ENCODE assay signal across 8 mouse cellular contexts in genomic region chr11:62879220-62880048, GRCm38 (mm10). TPM values are rescaled to one million over a fixed set of nuclear protein-coding genes. Genes with fewer than 3 reads are reported as not detected.
DNase-seq lines count a peak whose midpoint lies in the region; ATAC-seq and TF ChIP-seq lines count a peak whose summit lies in the region.

TSS of gene Tvp23b (plus strand) at chr11:62879455.

- peak within 1 kb of the TSS; percentile 51 for H3K27ac ChIP-seq in MEL (ENCODE audit: control insufficient read depth, low read depth, low read length)
- peak within 1 kb of the TSS; percentile 59 for H3K27ac ChIP-seq in cerebellum, adult 2 months (ENCODE audit: insufficient read depth, low read length)
- peak within 1 kb of the TSS; percentile 83 for H3K27ac ChIP-seq in forebrain, postnatal 0 days (ENCODE audit: low read depth, low read length)
- peak within 1 kb of the TSS; percentile 80 for H3K27ac ChIP-seq in lung, embryonic 15.5 days

- no peaks in the 10 kb centered on the region for H3K9me3 ChIP-seq in MEL (replicated peaks; ENCODE audit: insufficient read depth, low read length)
- no peaks in the 10 kb centered on the region for H3K9me3 ChIP-seq in forebrain, postnatal 0 days (ENCODE audit: low read length)
- no peaks in the 10 kb centered on the region for H3K9me3 ChIP-seq in lung, embryonic 15.5 days

- H3K9ac ChIP-seq in MEL (ENCODE audit: control insufficient read depth, low read depth, low read length, poor library complexity, severe bottlenecking): peak within 1 kb of the TSS; percentile 93
- peak within 1 kb of the TSS; percentile 73 for H3K9ac ChIP-seq in forebrain, postnatal 0 days
- peak within 1 kb of the TSS; percentile 87 for H3K9ac ChIP-seq in lung, embryonic 15.5 days

- H3K4me3 ChIP-seq in MEL (ENCODE audit: control insufficient read depth in 1 of 2, insufficient read depth in 1 of 2, low read depth in 2 of 2, low read length in 2 of 2): peak within 1 kb of the TSS; percentile 89 to 92
- H3K4me3 ChIP-seq in cerebellum, adult 2 months (replicated peaks; ENCODE audit: insufficient read depth, low read depth, low read length): peak within 1 kb of the TSS; percentile 83
- H3K4me3 ChIP-seq in forebrain, postnatal 0 days (ENCODE audit: low read depth, low read length): peak within 1 kb of the TSS; percentile 58
- H3K4me3 ChIP-seq in lung, embryonic 15.5 days: peak within 1 kb of the TSS; percentile 84

- under 1% methylated on average over 55 of the region's 55 CpGs for WGBS in cerebellum, adult 2 months
- 3% methylated on average over 55 of the region's 55 CpGs for WGBS in forebrain, postnatal 0 days
- WGBS in lung, embryonic 15.5 days: 1% methylated on average over 55 of the region's 55 CpGs

- peak within 1 kb of the TSS; percentile 67 for H3K4me2 ChIP-seq in forebrain, postnatal 0 days (ENCODE audit: low read depth)
- peak within 1 kb of the TSS; percentile 78 for H3K4me2 ChIP-seq in lung, embryonic 15.5 days

- peak; percentile 99 for DNase-seq in MEL (ENCODE audit: low read depth, low spot score)
- peak; percentile 97 for DNase-seq in cerebellum, adult 2 months
- peak; percentile 98 for DNase-seq in forebrain, postnatal 0 days
- peak; percentile 99 for DNase-seq in heart, postnatal 4 days
- DNase-seq in layer of hippocampus, adult 8-10 months (ENCODE audit: low spot score in 2 of 2): peak; percentile 96 to 97
- DNase-seq in ovary, adult 18-20 months (ENCODE audit: low spot score): peak; percentile 96
- peak; percentile 99 for DNase-seq in thymus, postnatal 0 days (ENCODE audit: low spot score)

- H3K36me3 ChIP-seq in MEL (ENCODE audit: control insufficient read depth in 1 of 2, insufficient read depth in 2 of 2, low read length in 2 of 2): peaks cover 0 to 9% of the 10 kb centered on the region in 2 experiments; a peak in 2 of 4 replicates
- H3K36me3 ChIP-seq in forebrain, postnatal 0 days (ENCODE audit: insufficient read depth): peaks cover under 1% of the 10 kb centered on the region; the same call in 1 of the 2 replicates
- peaks cover 9% of the 10 kb centered on the region; the same call in 1 of the 2 replicates for H3K36me3 ChIP-seq in lung, embryonic 15.5 days

- peak; percentile 87 to 91 for TF ChIP-seq POLR2A in MEL (IDR thresholded peaks at IDR 0.05; ENCODE audit: control insufficient read depth in 1 of 2, insufficient read depth in 1 of 2, low read depth in 1 of 2, low read length in 2 of 2, poor library complexity in 1 of 2)
- TF ChIP-seq POLR2A in cerebellum, adult 2 months (IDR thresholded peaks at IDR 0.05; ENCODE audit: borderline replicate concordance, insufficient read depth, low read length): peak; percentile 69

- peak in 1 of 2 experiments; percentile 24; a peak in 1 of 4 replicates for TF ChIP-seq EP300 in MEL (IDR thresholded peaks at IDR 0.05; ENCODE audit: low read depth in 1 of 2, low read length in 2 of 2)

- H3K27me3 ChIP-seq in MEL (ENCODE audit: control insufficient read depth in 1 of 2, insufficient read depth in 2 of 2, low read length in 2 of 2): peaks cover 0 to 12% of the 10 kb centered on the region in 2 experiments; a peak in 3 of 4 replicates
- no peaks in the 10 kb centered on the region for H3K27me3 ChIP-seq in cerebellum, adult 2 months (ENCODE audit: control insufficient read depth, insufficient read depth, low read length)
- no peaks in the 10 kb centered on the region for H3K27me3 ChIP-seq in forebrain, postnatal 0 days (ENCODE audit: insufficient read depth, low read length)
- H3K27me3 ChIP-seq in lung, embryonic 15.5 days: no peaks in the 10 kb centered on the region

- H3K79me2 ChIP-seq in MEL (ENCODE audit: control insufficient read depth, insufficient read depth, low read length, poor library complexity): peaks cover 6% of the 10 kb centered on the region

- H3K4me1 ChIP-seq in MEL (ENCODE audit: control insufficient read depth in 1 of 2, insufficient read depth in 2 of 2, low read length in 2 of 2): peaks cover 0 to 3% of the 10 kb centered on the region in 2 experiments; a peak in 2 of 4 replicates
- H3K4me1 ChIP-seq in cerebellum, adult 2 months (ENCODE audit: control insufficient read depth, insufficient read depth, low read length): no peaks in the 10 kb centered on the region
- H3K4me1 ChIP-seq in forebrain, postnatal 0 days (ENCODE audit: insufficient read depth): no peaks in the 10 kb centered on the region
- H3K4me1 ChIP-seq in lung, embryonic 15.5 days: peaks cover 12% of the 10 kb centered on the region; the same call in 1 of the 2 replicates

- TF ChIP-seq CTCF in MEL (IDR thresholded peaks at IDR 0.05 in 2 of 3, conservative IDR thresholded peaks at IDR 0.05 in 1 of 3; ENCODE audit: control insufficient read depth in 1 of 3, insufficient read depth in 1 of 3, low read depth in 2 of 3, low read length in 3 of 3, poor library complexity in 1 of 3, severe bottlenecking in 1 of 3): no peak
- TF ChIP-seq CTCF in cerebellum, adult 2 months (IDR thresholded peaks at IDR 0.05; ENCODE audit: borderline replicate concordance, insufficient read depth, low read depth, low read length): no peak
- 0 out of 2 replicates have a peak, but pooled peaks have one; percentile 13 for TF ChIP-seq CTCF in forebrain, postnatal 0 days (IDR thresholded peaks at IDR 0.05; ENCODE audit: low read depth)

- no peak for TF ChIP-seq RAD21 in MEL (IDR thresholded peaks at IDR 0.05; ENCODE audit: low read depth, low read length)

- peak; percentile 97 for ATAC-seq in forebrain, postnatal 0 days
- peak; percentile 97 for ATAC-seq in lung, embryonic 15.5 days (ENCODE audit: borderline replicate concordance, extremely low read depth, low FRiP score, low TSS enrichment)

TF ChIP-seq in MEL, 35 proteins besides CTCF, POLR2A, EP300 and RAD21 (continues in another document):
- TF ChIP-seq USF1 (IDR thresholded peaks at IDR 0.05; ENCODE audit: low read depth, low read length) (peak; percentile 64), POLR2AphosphoS2 (IDR thresholded peaks at IDR 0.05; ENCODE audit: low read length) (peak; percentile 89), TCF12 (IDR thresholded peaks at IDR 0.05; ENCODE audit: low read depth, low read length) (peak; percentile 58; the same call in 1 of the 2 replicates), ZKSCAN1 (IDR thresholded peaks at IDR 0.05; ENCODE audit: low read depth, low read length) (no peak), HCFC1 (IDR thresholded peaks at IDR 0.05; ENCODE audit: low read depth, low read length) (peak; percentile 84), UBTF (IDR thresholded peaks at IDR 0.05; ENCODE audit: borderline replicate concordance, insufficient read depth, low read depth, low read length) (no peak), ZNF384 (IDR thresholded peaks at IDR 0.05; ENCODE audit: low read depth, low read length) (peak; percentile 35; the same call in 1 of the 2 replicates), E2F4 (IDR thresholded peaks at IDR 0.05; ENCODE audit: borderline replicate concordance, low read depth, low read length) (no peak), MXI1 (IDR thresholded peaks at IDR 0.05; ENCODE audit: low read depth, low read length) (peak; percentile 90), NRF1 (IDR thresholded peaks at IDR 0.05; ENCODE audit: insufficient read depth, low read depth, low read length, poor library complexity, severe bottlenecking) (peak; percentile 57; the same call in 1 of the 2 replicates), ZC3H11A (IDR thresholded peaks at IDR 0.05; ENCODE audit: low read depth, low read length) (no peak), RCOR1 (IDR thresholded peaks at IDR 0.05; ENCODE audit: low read depth, low read length) (no peak), TBP (IDR thresholded peaks at IDR 0.05; ENCODE audit: low read depth, low read length) (no peak), SIN3A (IDR thresholded peaks at IDR 0.05; ENCODE audit: low read length) (peak; percentile 88; the same call in 1 of the 2 replicates), ZMIZ1 (IDR thresholded peaks at IDR 0.05; ENCODE audit: low read depth, low read length) (peak; percentile 92), MYC (IDR thresholded peaks at IDR 0.05; ENCODE audit: low read depth, low read length) (peak; percentile 73), GABPA (IDR thresholded peaks at IDR 0.05; ENCODE audit: low read depth, low read length) (0 out of 2 replicates have a peak, but pooled peaks have one; percentile 34), MAZ (IDR thresholded peaks at IDR 0.05; ENCODE audit: low read depth, low read length) (0 out of 2 replicates have a peak, but pooled peaks have one; percentile 63), TAL1 (IDR thresholded peaks at IDR 0.05; ENCODE audit: low read length) (0 out of 2 replicates have a peak, but pooled peaks have one; percentile 26), GATA1 (IDR thresholded peaks at IDR 0.05; ENCODE audit: low read depth, low read length) (peak; percentile 56), MYB (IDR thresholded peaks at IDR 0.05; ENCODE audit: low read depth, low read length) (no peak), NELFE (IDR thresholded peaks at IDR 0.05; ENCODE audit: low read depth, low read length) (peak; percentile 93), KAT2A (conservative IDR thresholded peaks at IDR 0.05; ENCODE audit: low read depth, low read length) (no peak; the same call in 1 of the 2 replicates), MAX (IDR thresholded peaks at IDR 0.05; ENCODE audit: low read length) (peak; percentile 89), CHD2 (IDR thresholded peaks at IDR 0.05; ENCODE audit: low read length) (no peak), ETS1 (IDR thresholded peaks at IDR 0.05; ENCODE audit: low read depth, low read length) (peak; percentile 75), MAFK (IDR thresholded peaks at IDR 0.05; ENCODE audit: borderline replicate concordance, low read depth, low read length) (no peak), ELF1 (IDR thresholded peaks at IDR 0.05; ENCODE audit: low read depth, low read length) (peak; percentile 98), SMC3 (IDR thresholded peaks at IDR 0.05; ENCODE audit: low read depth, low read length) (no peak), POLR2AphosphoS5 (IDR thresholded peaks at IDR 0.05; ENCODE audit: borderline replicate concordance, low read depth, low read length) (no peak)

RNA-seq across cellular contexts. Expression of gene Tvp23b, which starts in this region (rescaled TPM):
- total RNA-seq in MEL (2012; rRNA removed): 32.1 and 40.0 TPM in 2 replicates
- 10 to 100 TPM in 1 of 2 experiments, not detected in 1; 24.3 TPM for polyA plus RNA-seq in MEL (2012; ENCODE audit: insufficient read depth in 1 of 2, insufficient read length in 2 of 2, low read depth in 1 of 2, low replicate concordance in 2 of 2, missing spikeins in 1 of 2)
- polyA plus RNA-seq in cerebellum, adult 2 months (2012; rRNA removed): 28.5 and 32.3 TPM in 2 replicates
- total RNA-seq in forebrain, postnatal 0 days (2014; rRNA removed): 30.7 and 30.8 TPM in 2 replicates
- 31.2 and 37.1 TPM in 2 replicates for polyA plus RNA-seq in forebrain, postnatal 0 days (2015; fragmentation: Nextera tagmentation; extraction: Ambion mirVana)
- 10 to 100 TPM; 18.2 to 22.0 TPM for total RNA-seq in heart, postnatal 4 days (2021)
- 10 to 100 TPM; 32.5 to 35.7 (median 35.2) TPM for total RNA-seq in layer of hippocampus, adult 8-10 months (2022)
- polyA plus RNA-seq in lung, embryonic 15.5 days (2015; fragmentation: Nextera tagmentation; extraction: Ambion mirVana): 69.3 and 74.3 TPM in 2 replicates
- polyA plus RNA-seq in thymus, postnatal 0 days (2015; fragmentation: Nextera tagmentation; extraction: Ambion mirVana): 51.5 and 57.7 TPM in 2 replicates

Comparison
In these comparisons a context has a peak if more than half of its experiments do, and no peak if none do; other contexts are left out.
1. Peak in every context shown above with its lines: DNase-seq, ATAC-seq, H3K4me3 ChIP-seq and H3K27ac ChIP-seq.